Mouse (Mus musculus) embryonic facial prominence, embryonic 10.5 days (tissue): ENCODE measurements around the gene Ube3c. TPM values are rescaled to one million over a fixed set of nuclear protein-coding genes. Genes with fewer than 3 reads are reported as not detected.
A peak's percentile ranks its signal among the peaks of the same experiment; 100 is the strongest.

Source experiments
- DNase-seq: peaks from one replicate; pipeline ENCODE4 v3.0.0-alpha.2; 2017; ENCODE audit warnings: low spot score
- H3K27ac ChIP-seq: fragments of 300-500 bp; sonication (generic); replicated peaks from 2 replicates; pipeline ENCODE4 v1.5.1; 2016; ENCODE audit warnings: mild to moderate bottlenecking
- H3K27me3 ChIP-seq: fragments of 300-500 bp; sonication (generic); replicated peaks from 2 replicates; pipeline ENCODE4 v1.6.1; 2016; ENCODE audit warnings: low read depth, mild to moderate bottlenecking; ENCODE audit not compliant: poor library complexity, severe bottlenecking
- H3K36me3 ChIP-seq: fragments of 300-500 bp; sonication (generic); replicated peaks from 2 replicates; pipeline ENCODE4 v1.6.1; 2016; ENCODE audit warnings: mild to moderate bottlenecking, moderate library complexity
- H3K4me1 ChIP-seq: fragments of 300-500 bp; sonication (generic); 2 replicates; pipeline ENCODE4 v1.6.1; 2016
- H3K4me3 ChIP-seq: fragments of 300-500 bp; sonication (generic); 2 replicates; pipeline ENCODE4 v1.5.1; 2016; ENCODE audit warnings: mild to moderate bottlenecking, moderate library complexity
- H3K9me3 ChIP-seq: fragments of 300-500 bp; sonication (generic); 2 replicates; pipeline ENCODE4 v1.6.1; 2016; ENCODE audit warnings: mild to moderate bottlenecking
- WGBS: fragments of 180-500 bp; shearing (Covaris S2); methylation state at CpG from one replicate; pipeline ENCODE4 v1.1.7; 2016; 5-methylcytosine and 5-hydroxymethylcytosine counted together
- polyA plus RNA-seq: library from polyadenylated mRNA; unstranded; fragments of >200 nt; fragmentation: Nextera tagmentation; extraction: Ambion mirVana; gene quantifications from 2 replicates; pipeline ENCODE4 v1.2.1, GENCODE M21; 2016

The Ube3c gene
- polyA plus RNA-seq, 1 experiment from 2014 or later: 29.9 TPM

DNA sequence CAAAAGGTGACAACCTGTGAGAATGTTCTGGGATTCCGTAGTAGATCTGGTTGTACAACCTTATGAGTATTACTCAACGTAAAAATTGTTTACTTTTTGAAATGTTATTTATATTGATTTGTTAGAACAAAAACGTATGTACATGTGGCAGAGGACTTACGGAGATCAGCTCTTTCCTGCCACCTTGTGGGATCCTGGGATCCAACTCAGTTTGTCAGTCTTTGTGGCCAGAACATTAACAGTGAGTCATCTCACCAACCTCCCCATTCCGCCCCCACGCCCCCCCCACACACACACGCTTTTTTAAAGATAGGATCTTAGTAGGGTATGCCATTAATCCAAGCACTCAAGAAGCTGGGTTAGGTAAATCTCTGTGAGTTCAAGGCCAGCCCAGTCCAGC, 119.3 kb downstream of the Ube3c start:
- H3K9me3 ChIP-seq: no peaks in the 10 kb centered on the region
- H3K4me3 ChIP-seq: no peak overlapping the region
- WGBS: 68% methylated on average over 7 of the region's 7 CpGs
- no peak for DNase-seq
- no peaks in the 10 kb centered on the region for H3K36me3 ChIP-seq
- no peaks in the 10 kb centered on the region for H3K27me3 ChIP-seq
- no peak overlapping the region for H3K27ac ChIP-seq
- H3K4me1 ChIP-seq: no peaks in the 10 kb centered on the region

GRCm38 (mm10) chr5:29698493-29698892, 129.5 kb downstream of the Ube3c start:
- Histone ChIP-seq H3K4me3 (no peak overlapping the region), H3K36me3 (no peaks in the 10 kb centered on the region), H3K27me3 (no peaks in the 10 kb centered on the region; the same call in 1 of the 2 replicates), H3K27ac (no peak overlapping the region), H3K4me1 (no peaks in the 10 kb centered on the region), H3K9me3 (no peaks in the 10 kb centered on the region)
- WGBS: 82% methylated on average over 4 of the region's 4 CpGs
- no peak for DNase-seq

DNA sequence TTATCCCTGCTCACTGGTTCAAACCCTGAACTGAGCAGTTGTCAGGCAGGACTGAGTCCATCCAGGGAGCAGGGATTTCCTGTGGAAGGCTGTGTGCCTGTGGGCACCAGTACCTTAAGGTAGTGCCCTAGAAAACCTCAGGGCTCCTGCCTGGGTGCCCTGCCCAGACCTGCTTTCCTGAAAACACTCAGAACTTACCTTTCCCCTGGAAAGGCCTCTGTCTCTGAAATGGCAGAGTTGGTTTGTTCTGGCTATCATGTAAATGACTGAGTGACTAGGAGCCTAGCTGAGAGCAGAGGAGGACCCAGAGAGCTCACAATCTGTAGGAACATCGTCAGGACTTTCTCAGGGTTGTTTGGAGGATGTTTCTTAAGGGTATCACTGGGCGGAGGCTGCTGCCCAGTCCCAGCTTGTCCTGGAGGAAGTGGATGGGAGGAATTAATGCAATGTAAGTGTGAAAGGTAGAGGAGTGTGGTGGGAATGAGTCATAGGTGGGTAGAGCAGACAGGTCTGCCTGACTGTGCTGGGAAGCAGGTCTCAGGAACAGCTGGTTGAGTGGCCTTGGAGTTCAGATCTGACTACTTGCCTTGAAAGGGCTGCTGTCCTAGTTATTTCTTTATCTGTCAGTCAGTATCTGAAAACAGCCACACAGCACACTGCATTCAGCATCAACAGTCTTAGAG, 130.6 kb downstream of the Ube3c start:
- Histone ChIP-seq H3K27me3 (no peaks in the 10 kb centered on the region; the same call in 1 of the 2 replicates), H3K27ac (no peak overlapping the region), H3K36me3 (no peaks in the 10 kb centered on the region), H3K9me3 (no peaks in the 10 kb centered on the region), H3K4me1 (no peaks in the 10 kb centered on the region), H3K4me3 (no peak overlapping the region)
- 82% methylated on average over 2 of the region's 2 CpGs for WGBS
- no peak for DNase-seq

DNA sequence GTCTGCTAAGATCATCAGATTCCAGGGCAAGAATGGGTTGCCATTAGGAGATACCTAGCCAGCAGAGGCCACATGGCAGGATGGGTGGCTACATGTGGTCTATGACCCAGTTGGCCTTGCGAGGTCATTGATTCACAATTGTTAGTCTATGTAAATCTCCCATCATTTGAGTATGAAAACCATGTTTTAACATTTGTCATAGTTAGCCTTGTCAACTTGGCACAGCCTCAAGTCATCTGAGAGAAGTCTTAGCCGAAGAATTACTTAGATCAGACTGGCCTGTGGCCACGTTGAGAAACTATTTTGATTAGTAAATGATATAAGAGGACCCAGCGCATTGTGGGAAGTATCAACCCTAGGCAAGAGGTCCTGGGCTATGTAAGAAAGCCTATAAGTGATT, 138.2 kb downstream of the Ube3c start:
- no peak for DNase-seq
- Histone ChIP-seq H3K9me3 (no peaks in the 10 kb centered on the region), H3K27me3 (no peaks in the 10 kb centered on the region), H3K4me1 (peaks cover 5% of the 10 kb centered on the region; the same call in 1 of the 2 replicates), H3K27ac (no peak overlapping the region), H3K4me3 (no peak overlapping the region), H3K36me3 (no peaks in the 10 kb centered on the region)
- WGBS: 89% methylated on average over 4 of the region's 4 CpGs

DNA sequence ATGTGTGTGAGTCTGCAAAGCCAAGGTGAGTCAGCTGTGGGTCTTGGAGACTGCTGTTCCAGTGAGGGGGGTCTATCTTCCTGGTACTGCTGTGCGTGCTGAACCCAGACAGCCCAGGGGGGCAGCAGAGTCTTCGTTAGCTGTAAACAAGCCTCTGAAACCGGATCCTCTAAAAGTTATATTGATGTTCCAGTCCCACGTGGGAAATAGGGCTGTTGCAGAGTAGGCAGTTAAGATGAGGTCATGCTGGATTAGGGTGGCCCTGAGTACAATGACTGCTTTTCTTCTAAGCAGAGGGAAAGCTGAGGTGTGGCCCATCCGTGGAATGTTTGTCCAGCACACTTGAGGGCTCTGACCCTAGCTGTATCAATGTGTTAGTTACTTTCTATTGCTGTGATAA, 139.2 kb downstream of the Ube3c start:
- no peak overlapping the region for H3K4me3 ChIP-seq
- DNase-seq: peak; percentile 30
- WGBS: 17% methylated on average over 5 of the region's 5 CpGs
- no peak overlapping the region for H3K27ac ChIP-seq
- H3K36me3 ChIP-seq: no peaks in the 10 kb centered on the region
- peaks cover 5% of the 10 kb centered on the region; the same call in 1 of the 2 replicates for H3K4me1 ChIP-seq
- H3K9me3 ChIP-seq: no peaks in the 10 kb centered on the region
- H3K27me3 ChIP-seq: no peaks in the 10 kb centered on the region

- no peak for DNase-seq
- no peak overlapping the region for H3K27ac ChIP-seq
- peaks cover 5% of the 10 kb centered on the region; the same call in 1 of the 2 replicates for H3K4me1 ChIP-seq
- no peak overlapping the region for H3K4me3 ChIP-seq
- no peaks in the 10 kb centered on the region for H3K27me3 ChIP-seq
- no peaks in the 10 kb centered on the region for H3K36me3 ChIP-seq
- no peaks in the 10 kb centered on the region for H3K9me3 ChIP-seq
Observed at GRCm38 (mm10) chr5:29711631-29712030, 142.6 kb downstream of the Ube3c start.

DNA sequence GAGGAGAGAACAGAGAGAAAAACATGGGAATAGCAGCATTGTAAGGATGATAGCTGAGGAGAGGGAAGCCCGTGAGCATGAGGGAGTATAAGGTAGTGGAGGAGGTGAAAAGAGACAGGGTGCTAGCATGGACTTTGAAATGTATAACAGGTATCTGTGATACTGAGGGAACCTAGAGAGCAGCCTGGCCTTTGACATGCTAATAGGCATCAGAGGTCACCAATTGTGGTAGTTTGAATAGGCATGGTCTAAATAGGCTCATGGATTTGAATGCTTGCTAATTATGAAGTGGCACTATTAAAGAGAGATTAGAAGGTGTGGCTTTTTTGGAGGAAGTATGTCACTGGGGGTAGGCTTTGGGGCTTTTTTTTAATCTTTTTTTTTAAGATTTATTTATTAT, 143.9 kb downstream of the Ube3c start:
- no peak overlapping the region for H3K4me3 ChIP-seq
- H3K27me3 ChIP-seq: no peaks in the 10 kb centered on the region
- no peak for DNase-seq
- H3K36me3 ChIP-seq: no peaks in the 10 kb centered on the region
- H3K9me3 ChIP-seq: no peaks in the 10 kb centered on the region
- H3K4me1 ChIP-seq: peaks cover 5% of the 10 kb centered on the region; the same call in 1 of the 2 replicates
- 52% methylated on average over 1 of the region's 1 CpGs for WGBS
- H3K27ac ChIP-seq: no peak overlapping the region

- Histone ChIP-seq H3K27ac (no peak overlapping the region), H3K27me3 (no peaks in the 10 kb centered on the region), H3K4me3 (no peak overlapping the region), H3K36me3 (no peaks in the 10 kb centered on the region), H3K4me1 (no peaks in the 10 kb centered on the region), H3K9me3 (no peaks in the 10 kb centered on the region)
- DNase-seq: no peak
- WGBS: 14% methylated on average over 1 of the region's 1 CpGs
Observed at GRCm38 (mm10) chr5:29721159-29721558, 152.1 kb downstream of the Ube3c start.

GRCm38 (mm10) chr5:29725369-29725768, 156.3 kb downstream of the Ube3c start:
- DNase-seq: no peak
- no peaks in the 10 kb centered on the region for H3K27me3 ChIP-seq
- H3K4me3 ChIP-seq: no peak overlapping the region
- H3K4me1 ChIP-seq: no peaks in the 10 kb centered on the region
- WGBS: 85% methylated on average over 2 of the region's 2 CpGs
- H3K9me3 ChIP-seq: no peaks in the 10 kb centered on the region
- H3K27ac ChIP-seq: no peak overlapping the region
- H3K36me3 ChIP-seq: no peaks in the 10 kb centered on the region

Other genes starting within 250 kb of the Ube3c start
- gene Lmbr1, start 190.9 kb upstream of the Ube3c start, polyA plus RNA-seq: 7.0 and 7.7 TPM in 2 replicates
- 35.8 and 36.4 TPM in 2 replicates for gene Nom1, start 134.6 kb upstream of the Ube3c start, polyA plus RNA-seq
- gene Mnx1, start 90.8 kb upstream of the Ube3c start, polyA plus RNA-seq: not detected in 2 replicates
- gene Dnajb6, start 166.4 kb downstream of the Ube3c start, polyA plus RNA-seq: 173 and 181 TPM in 2 replicates
- gene Gm5129, start 166.7 kb downstream of the Ube3c start, polyA plus RNA-seq: not detected in 2 replicates